Mouse (Mus musculus): ENCODE data around the gene Slc25a41.

Gene Slc25a41

GRCm38 (mm10) chr17:56996506-56996905 is 44.9 kb downstream of the Slc25a41 start:
- in situ Hi-C loops (cut with MboI, MseI), result loop anchor here (5.0 kb wide), 1 partner anchor 251 kb away; the partner anchor contains the start of genes Gpr108 and Trip10

GRCm38 (mm10) chr17:56995046-56995445 is 46.4 kb downstream of the Slc25a41 start:
- in situ Hi-C loops (cut with MboI, MseI), result loop anchor here (5.0 kb wide), 1 partner anchor 252 kb away; the partner anchor contains the start of genes Gpr108 and Trip10

DNA sequence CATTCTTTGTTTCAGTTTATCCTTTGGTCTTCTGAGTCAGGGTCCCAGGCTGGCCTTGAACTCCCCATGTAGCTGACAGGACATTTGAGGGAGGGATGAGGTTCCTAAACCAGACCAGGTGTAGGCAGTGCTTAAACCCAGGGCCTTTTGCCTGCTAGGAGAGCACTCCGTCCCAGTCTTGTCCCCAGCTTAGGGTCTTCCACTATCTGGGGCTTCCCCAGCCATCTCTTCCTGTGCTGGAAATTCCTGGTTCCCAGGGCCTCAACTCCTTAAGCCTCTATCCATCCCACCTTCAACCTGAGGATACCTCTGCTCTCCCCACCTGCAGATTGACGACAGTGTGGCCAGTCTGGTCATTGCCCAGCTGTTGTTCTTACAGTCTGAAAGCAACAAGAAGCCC is 50.5 kb downstream of the Slc25a41 start:
- in situ Hi-C loops (cut with MboI, MseI), result no loop called here

GRCm38 (mm10) chr17:56990115-56990746 is 51.2 kb downstream of the Slc25a41 start, which contains the start of gene Clpp:
Clpp (plus strand) TSS chr17:56990305.
- in situ Hi-C loops (cut with MboI, MseI), result no loop called here

DNA sequence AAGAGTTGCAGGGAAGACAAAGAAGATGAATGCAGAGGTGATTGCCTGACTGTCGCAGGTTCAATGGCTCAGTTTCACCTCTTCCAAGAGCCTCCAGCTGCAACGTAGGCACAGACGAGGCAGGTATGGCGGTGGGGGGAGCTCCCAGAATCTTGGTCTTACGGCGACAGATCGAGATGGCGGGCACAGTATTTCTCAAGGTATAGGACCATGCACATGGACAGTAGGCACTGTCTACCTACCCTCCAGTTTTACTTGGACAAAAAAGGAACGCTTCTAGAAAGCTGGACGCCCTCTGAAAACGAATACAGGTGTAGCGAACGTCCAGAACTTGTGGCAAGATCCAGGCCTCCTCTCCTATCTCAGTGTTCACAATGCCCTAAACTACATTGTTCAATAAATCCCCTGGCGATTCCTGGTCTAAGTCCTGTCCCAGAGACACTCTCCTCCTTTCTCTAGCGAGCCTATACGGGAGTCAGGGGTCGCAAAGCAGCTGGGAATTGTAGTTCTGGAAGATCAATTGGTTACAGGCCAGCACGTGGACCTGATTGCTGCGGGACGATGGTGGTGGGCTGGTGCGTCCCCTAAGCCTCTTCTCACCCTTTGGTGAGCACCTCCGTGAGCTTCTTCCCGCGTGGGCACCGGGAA is 51.9 kb downstream of the Slc25a41 start:
- in situ Hi-C loops (cut with MboI, MseI), result no loop called here

- in situ Hi-C loops (cut with MboI, MseI), result no loop called here
Measured at GRCm38 (mm10) chr17:56988921-56989430, 52.5 kb downstream of the Slc25a41 start.

DNA sequence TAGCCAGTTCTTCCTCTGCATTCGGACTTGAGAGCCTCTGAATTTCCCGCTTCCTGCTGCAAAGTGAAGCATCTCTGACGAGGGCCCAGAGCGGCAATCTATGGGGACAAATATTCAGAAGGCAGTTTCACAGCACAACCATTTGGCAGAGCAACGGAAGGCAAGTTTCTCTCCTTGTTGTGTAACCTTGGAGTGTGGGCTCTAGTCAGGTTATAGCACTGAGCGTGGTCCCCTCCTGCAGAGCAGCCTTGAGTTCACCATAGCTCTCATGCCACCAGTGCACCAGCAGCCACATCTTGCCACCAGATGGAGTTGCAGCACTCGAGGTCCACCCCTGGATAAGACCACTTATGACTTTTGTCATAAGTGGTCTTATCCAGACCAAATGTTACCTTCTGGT is 53.0 kb downstream of the Slc25a41 start:
- in situ Hi-C loops (cut with MboI, MseI), result no loop called here

DNA sequence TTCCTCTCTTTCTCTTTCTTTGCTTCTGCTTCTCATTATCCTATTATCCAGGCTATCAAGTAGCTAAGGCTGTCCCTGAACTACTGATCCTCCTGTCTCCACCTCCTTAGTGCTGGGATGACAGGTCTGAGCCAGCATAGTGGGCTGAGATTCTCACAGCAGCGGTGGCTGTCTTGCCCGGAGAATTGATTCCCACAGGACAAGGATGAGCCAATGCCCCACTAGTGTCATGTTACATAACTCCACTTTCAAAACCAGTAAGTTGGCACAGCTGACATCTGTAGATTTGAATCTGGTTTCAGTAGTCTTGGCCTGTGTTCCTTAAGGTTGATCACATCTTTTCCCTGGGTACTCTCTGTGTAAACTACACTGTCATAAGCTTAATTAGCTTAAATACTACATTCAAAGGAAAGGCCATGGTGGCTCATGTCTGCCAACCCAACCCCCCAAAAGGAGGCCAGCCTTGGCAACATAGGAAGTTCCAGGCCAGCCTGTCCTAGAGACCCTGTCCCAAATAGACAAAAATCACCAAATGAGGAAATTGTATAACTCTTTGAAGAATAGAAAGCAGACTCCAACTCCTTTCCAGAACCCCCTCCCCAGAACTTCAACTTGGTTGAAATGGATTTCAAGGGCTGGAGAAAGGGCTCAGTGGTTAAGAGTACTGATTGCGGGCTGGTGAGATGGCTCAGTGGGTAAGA is 55.2 kb downstream of the Slc25a41 start:
- in situ Hi-C loops (cut with MboI, MseI), result no loop called here

GRCm38 (mm10) chr17:56985656-56986055 is 55.8 kb downstream of the Slc25a41 start:
- in situ Hi-C loops (cut with MboI, MseI), result no loop called here

GRCm38 (mm10) chr17:56984886-56985285 is 56.6 kb downstream of the Slc25a41 start:
- in situ Hi-C loops (cut with MboI, MseI), result no loop called here

All from regulatory T cell (primary cell).